Mouse (Mus musculus) embryonic facial prominence, embryonic 13.5 days (tissue): Measurements from ENCODE around the gene Gpr62. TPM values are rescaled to one million over a fixed set of nuclear protein-coding genes. Genes with fewer than 3 reads are reported as not detected.

ENCODE experiments used
- ATAC-seq: fragments of 200-750 bp; cut with Nextera tagmentation; 2 replicates; pipeline ENCODE4 v1.8.0; 2017; ENCODE audit warnings: low read depth; ENCODE audit not compliant: insufficient number of reproducible peaks, insufficient read depth, low FRiP score, low TSS enrichment
- H3K27ac ChIP-seq: fragments of 300-500 bp; sonication (generic); 2 replicates; pipeline ENCODE4 v1.5.1; 2015; ENCODE audit warnings: moderate library complexity, mild to moderate bottlenecking, inconsistent platforms
- H3K27me3 ChIP-seq: fragments of 300-500 bp; sonication (generic); 2 replicates; pipeline ENCODE4 v1.6.1; 2015; ENCODE audit warnings: mild to moderate bottlenecking, inconsistent platforms
- H3K36me3 ChIP-seq: fragments of 300-500 bp; sonication (generic); 2 replicates; pipeline ENCODE4 v1.6.1; 2015; ENCODE audit warnings: mild to moderate bottlenecking, inconsistent platforms
- H3K4me1 ChIP-seq: fragments of 300-500 bp; sonication (generic); 2 replicates; pipeline ENCODE4 v1.6.1; 2015; ENCODE audit warnings: inconsistent platforms
- H3K4me2 ChIP-seq: fragments of 300-500 bp; sonication (generic); 2 replicates; pipeline ENCODE4 v1.6.1; 2015; ENCODE audit warnings: moderate library complexity, mild to moderate bottlenecking, inconsistent platforms
- H3K4me3 ChIP-seq: fragments of 300-500 bp; sonication (generic); 2 replicates; pipeline ENCODE4 v1.5.1; 2015; ENCODE audit warnings: mild to moderate bottlenecking, inconsistent platforms
- H3K9ac ChIP-seq: fragments of 300-500 bp; sonication (generic); 2 replicates; pipeline ENCODE4 v1.6.1; 2015; ENCODE audit warnings: mild to moderate bottlenecking, inconsistent platforms
- H3K9me3 ChIP-seq: fragments of 300-500 bp; sonication (generic); 2 replicates; pipeline ENCODE4 v1.6.1; 2016; ENCODE audit warnings: inconsistent platforms
- WGBS: fragments of 180-500 bp; shearing (Covaris S2); methylation state at CpG from one replicate; pipeline ENCODE4 v1.1.7; 2015; ENCODE audit warnings: mixed read lengths; 5-methylcytosine and 5-hydroxymethylcytosine counted together
- polyA plus RNA-seq: library from polyadenylated mRNA; unstranded; fragments of >200 nt; fragmentation: Nextera tagmentation; extraction: Ambion mirVana; gene quantifications from 2 replicates; pipeline ENCODE4 v1.2.1, GENCODE M21; 2015

Gpr62 gene
- polyA plus RNA-seq, 1 experiment from 2014 or later = 0.53 TPM

GRCm38 (mm10) chr9:106417841-106418625, 47.7 kb downstream of the Gpr62 start:
- Histone ChIP-seq H3K36me3 (no peaks in the 10 kb centered on the region), H3K27me3 (no peaks in the 10 kb centered on the region), H3K4me3 (peak overlapping the region; percentile 32), H3K9ac (peak overlapping the region; percentile 62), H3K4me2 (peak overlapping the region; percentile 62), H3K4me1 (peaks cover 52% of the 10 kb centered on the region), H3K9me3 (no peaks in the 10 kb centered on the region), H3K27ac (peak overlapping the region; percentile 87)
- ATAC-seq = peak; percentile 69
- 11% methylated on average over 29 of the region's 29 CpGs for WGBS

- Histone ChIP-seq H3K27ac (no peak overlapping the region), H3K27me3 (no peaks in the 10 kb centered on the region), H3K4me3 (no peak overlapping the region), H3K36me3 (no peaks in the 10 kb centered on the region), H3K4me2 (no peak overlapping the region), H3K9ac (no peak overlapping the region), H3K9me3 (no peaks in the 10 kb centered on the region), H3K4me1 (peaks cover 55% of the 10 kb centered on the region)
- ATAC-seq = no peak
- 86% methylated on average over 6 of the region's 6 CpGs for WGBS
Observed at GRCm38 (mm10) chr9:106416826-106417225, 48.9 kb downstream of the Gpr62 start.

Other genes with a start within 250 kb of the Gpr62 start
- not detected in 2 replicates for gene Tlr9, start 243.3 kb downstream of the Gpr62 start, polyA plus RNA-seq
- 97.7 and 108 TPM in 2 replicates for gene Alas1, start 217.3 kb downstream of the Gpr62 start, polyA plus RNA-seq
- gene Poc1a, start 184.9 kb downstream of the Gpr62 start, polyA plus RNA-seq = 22.9 and 26.0 TPM in 2 replicates
- 40.3 and 40.6 TPM in 2 replicates for gene Dusp7, start 97.3 kb downstream of the Gpr62 start, polyA plus RNA-seq
- 841 and 1,083 TPM in 2 replicates for gene Rpl29, start 36.5 kb downstream of the Gpr62 start, polyA plus RNA-seq
- 51.8 and 55.0 TPM in 2 replicates for gene Acy1, start 27.6 kb downstream of the Gpr62 start, polyA plus RNA-seq
- 21.4 and 23.4 TPM in 2 replicates for gene Abhd14b, start 18.5 kb downstream of the Gpr62 start, polyA plus RNA-seq
- gene Abhd14a, start 18.3 kb downstream of the Gpr62 start, polyA plus RNA-seq = 74.4 and 75.2 TPM in 2 replicates
- gene Pcbp4, start 12.6 kb downstream of the Gpr62 start, polyA plus RNA-seq = 128 and 133 TPM in 2 replicates
- gene Rrp9, start 10.0 kb upstream of the Gpr62 start, polyA plus RNA-seq = 43.9 and 49.8 TPM in 2 replicates
- 3.2 and 4.1 TPM in 2 replicates for gene Parp3, start 11.0 kb upstream of the Gpr62 start, polyA plus RNA-seq
- gene Iqcf1, start 34.0 kb upstream of the Gpr62 start, polyA plus RNA-seq = not detected in 2 replicates
- not detected in 2 replicates for gene Iqcf5, start 48.6 kb upstream of the Gpr62 start, polyA plus RNA-seq
- not detected in 2 replicates for gene Iqcf3, start 95.7 kb upstream of the Gpr62 start, polyA plus RNA-seq
- gene Iqcf4, start 105.1 kb upstream of the Gpr62 start, polyA plus RNA-seq = not detected in 2 replicates
- not detected in 2 replicates for gene Iqcf6, start 160.6 kb upstream of the Gpr62 start, polyA plus RNA-seq
- gene Grm2, start 190.1 kb upstream of the Gpr62 start, polyA plus RNA-seq = 0.13 TPM in 1 of 2 replicates, not detected in the other
- 57.9 and 63.5 TPM in 2 replicates for gene Tex264, start 220.0 kb upstream of the Gpr62 start, polyA plus RNA-seq